In genomic region chr1:190944109-190944760, GRCm38 (mm10) we compare ENCODE assay signal across 9 mouse cellular contexts. TPM values are rescaled to one million over a fixed set of nuclear protein-coding genes. Genes with fewer than 3 reads are reported as not detected.
DNase-seq lines count a peak whose midpoint lies in the region; ATAC-seq and TF ChIP-seq lines count a peak whose summit lies in the region.
"Had no signal": no experiment of that assay in that cellular context is flagged by ENCODE, and none has a peak within 500 bp of the region (broad histone marks: within the 10 kb centered on the region; RNA-seq: fewer than 3 reads in every experiment).

No protein-coding gene starts in this region.

- no peaks in the 10 kb centered on the region for H3K27me3 ChIP-seq in embryonic facial prominence, embryonic 15.5 days
- H3K27me3 ChIP-seq in heart, postnatal 0 days (ENCODE audit: control insufficient read depth, insufficient read depth, low read length): no peaks in the 10 kb centered on the region
- H3K27me3 ChIP-seq: heart, embryonic 13.5 days had no signal

- H3K9me3 ChIP-seq in embryonic facial prominence, embryonic 15.5 days (replicated peaks): no peaks in the 10 kb centered on the region
- H3K9me3 ChIP-seq in heart, postnatal 0 days (replicated peaks; ENCODE audit: control insufficient read depth, low read length): no peaks in the 10 kb centered on the region
- H3K9me3 ChIP-seq: heart, embryonic 13.5 days had no signal

- H3K4me3 ChIP-seq in embryonic facial prominence, embryonic 15.5 days (replicated peaks): no peak overlapping the region
- H3K4me3 ChIP-seq in heart, postnatal 0 days (ENCODE audit: low read depth, low read length): no peak overlapping the region
- H3K4me3 ChIP-seq: heart, embryonic 13.5 days had no signal

- no peaks in the 10 kb centered on the region for H3K4me1 ChIP-seq in embryonic facial prominence, embryonic 15.5 days
- no peaks in the 10 kb centered on the region for H3K4me1 ChIP-seq in heart, postnatal 0 days (ENCODE audit: control insufficient read depth, insufficient read depth)
- H3K4me1 ChIP-seq: heart, embryonic 13.5 days had no signal

- H3K4me2 ChIP-seq in embryonic facial prominence, embryonic 15.5 days (replicated peaks): no peak overlapping the region
- no peak overlapping the region for H3K4me2 ChIP-seq in heart, postnatal 0 days (ENCODE audit: low read depth, low read length)
- H3K4me2 ChIP-seq: heart, embryonic 13.5 days had no signal

- H3K9ac ChIP-seq in embryonic facial prominence, embryonic 15.5 days: no peak overlapping the region
- H3K9ac ChIP-seq in heart, postnatal 0 days (replicated peaks; ENCODE audit: low read depth, low read length): no peak overlapping the region
- H3K9ac ChIP-seq: heart, embryonic 13.5 days had no signal

- 42% methylated on average over 6 of the region's 6 CpGs for WGBS in embryonic facial prominence, embryonic 15.5 days
- 44% methylated on average over 6 of the region's 6 CpGs for WGBS in heart, postnatal 0 days

- DNase-seq in adrenal gland, postnatal 4 days (ENCODE audit: low spot score in 2 of 2): peak; percentile 17 to 45
- DNase-seq in heart, postnatal 0 days (ENCODE audit: low spot score): peak; percentile 78
- DNase-seq in kidney, postnatal 4 days: peak; percentile 81 to 85
- peak; percentile 63 to 65 for DNase-seq in lung, adult 18-20 months
- peak; percentile 28 to 60 for DNase-seq in thymus, postnatal 10 days (ENCODE audit: low spot score in 2 of 2)

- H3K27ac ChIP-seq in embryonic facial prominence, embryonic 15.5 days (replicated peaks): no peak overlapping the region
- no peak overlapping the region for H3K27ac ChIP-seq in heart, postnatal 0 days (ENCODE audit: low read depth)
- H3K27ac ChIP-seq: heart, embryonic 13.5 days had no signal

- peaks cover 89% of the 10 kb centered on the region for H3K36me3 ChIP-seq in embryonic facial prominence, embryonic 15.5 days
- peaks cover 89% of the 10 kb centered on the region for H3K36me3 ChIP-seq in heart, postnatal 0 days (replicated peaks; ENCODE audit: control insufficient read depth, insufficient read depth, low read length)

- TF ChIP-seq CTCF in heart, postnatal 0 days (IDR thresholded peaks at IDR 0.05; ENCODE audit: low read depth): peak; percentile 95

- peak; percentile 93 for ATAC-seq in CD4-positive, CD25-positive, alpha-beta regulatory T cell, adult 4 months
- peak; percentile 81 for ATAC-seq in embryonic facial prominence, embryonic 15.5 days (ENCODE audit: insufficient number of reproducible peaks, low FRiP score, low TSS enrichment, low read depth)
- ATAC-seq in heart, postnatal 0 days (ENCODE audit: insufficient read depth, low read depth): peak; percentile 91
- peak; percentile 73; the same call in 1 of the 2 replicates for ATAC-seq in neutrophil, adult 5-6 weeks (ENCODE audit: extremely low read depth, insufficient number of reproducible peaks, low FRiP score, poor library complexity, severe bottlenecking)

- TF ChIP-seq EP300 in heart, postnatal 0 days (IDR thresholded peaks at IDR 0.05; ENCODE audit: low read depth): no peak

RNA-seq across cellular contexts. Expression of gene Angel2, which starts 19.3 kb away (rescaled TPM):
- polyA plus RNA-seq in CD4-positive, CD25-positive, alpha-beta regulatory T cell, adult 4 months (2017; shearing (Covaris generic)): 10 to 100 TPM; 53.2 to 55.8 TPM
- 10 to 100 TPM; 51.9 to 54.6 TPM for total RNA-seq in adrenal gland, postnatal 4 days (2021)
- 40.3 and 45.7 TPM in 2 replicates for polyA plus RNA-seq in embryonic facial prominence, embryonic 15.5 days (2015; fragmentation: Nextera tagmentation; extraction: Ambion mirVana)
- 17.4 and 23.8 TPM in 2 replicates for total RNA-seq in heart, postnatal 0 days (2014; rRNA removed; ENCODE audit: low replicate concordance)
- 25.1 and 26.0 TPM in 2 replicates for polyA plus RNA-seq in heart, postnatal 0 days (2015; fragmentation: Nextera tagmentation; extraction: Ambion mirVana)
- total RNA-seq in neutrophil, adult 5-6 weeks (2017): 53.8 and 62.5 TPM in 2 replicates

RNA-seq across cellular contexts. Expression of gene Rps6kc1, which starts 32.7 kb away (rescaled TPM):
- 1 to 10 TPM; 6.2 to 9.1 TPM for polyA plus RNA-seq in CD4-positive, CD25-positive, alpha-beta regulatory T cell, adult 4 months (2017; shearing (Covaris generic))
- 10 to 100 TPM; 28.0 to 30.7 TPM for total RNA-seq in adrenal gland, postnatal 4 days (2021)
- 15.2 and 16.2 TPM in 2 replicates for polyA plus RNA-seq in embryonic facial prominence, embryonic 15.5 days (2015; fragmentation: Nextera tagmentation; extraction: Ambion mirVana)
- total RNA-seq in heart, postnatal 0 days (2014; rRNA removed; ENCODE audit: low replicate concordance): 9.7 and 17.5 TPM in 2 replicates
- polyA plus RNA-seq in heart, postnatal 0 days (2015; fragmentation: Nextera tagmentation; extraction: Ambion mirVana): 6.7 and 7.3 TPM in 2 replicates
- total RNA-seq in neutrophil, adult 5-6 weeks (2017): 11.5 and 16.9 TPM in 2 replicates

RNA-seq across cellular contexts. Expression of gene Vash2, which starts 34.9 kb away (rescaled TPM):
- under 1 TPM; 0.78 to 0.84 TPM for polyA plus RNA-seq in CD4-positive, CD25-positive, alpha-beta regulatory T cell, adult 4 months (2017; shearing (Covaris generic))
- 1 to 10 TPM; 5.6 to 5.9 TPM for total RNA-seq in adrenal gland, postnatal 4 days (2021)
- polyA plus RNA-seq in embryonic facial prominence, embryonic 15.5 days (2015; fragmentation: Nextera tagmentation; extraction: Ambion mirVana): 45.3 and 49.0 TPM in 2 replicates
- total RNA-seq in heart, postnatal 0 days (2014; rRNA removed; ENCODE audit: low replicate concordance): 21.9 and 39.5 TPM in 2 replicates
- polyA plus RNA-seq in heart, postnatal 0 days (2015; fragmentation: Nextera tagmentation; extraction: Ambion mirVana): 18.9 and 23.5 TPM in 2 replicates
- total RNA-seq in neutrophil, adult 5-6 weeks (2017): 0.23 TPM in 1 of 2 replicates, not detected in the other

Comparison
In these comparisons a context has a peak if more than half of its experiments do, and no peak if none do; other contexts are left out.
1. DNase-seq: peak in every context shown above with its lines; median percentile 83 in kidney, postnatal 4 days; 78 in heart, postnatal 0 days; 64 in lung, adult 18-20 months; 44 in thymus, postnatal 10 days; 31 in adrenal gland, postnatal 4 days.